Mouse (Mus musculus) gastrocnemius, postnatal 4 days (tissue): ENCODE measurements at regions not wholly inside any gene's neighbourhood (a gene's known extent, or its start where the extent isn't known, plus 50 kb on each side); places are given as distances from the start of the nearest gene placed in this dataset.
A peak's percentile ranks its signal among the peaks of the same experiment; 100 is the strongest.

Source experiments
- DNase-seq, 2 experiments: peaks; one replicate each; pipeline ENCODE4 v3.0.0; 2021 to 2022; ENCODE audit warnings: low spot score in 2 of 2, mixed read lengths in 2 of 2

DNA sequence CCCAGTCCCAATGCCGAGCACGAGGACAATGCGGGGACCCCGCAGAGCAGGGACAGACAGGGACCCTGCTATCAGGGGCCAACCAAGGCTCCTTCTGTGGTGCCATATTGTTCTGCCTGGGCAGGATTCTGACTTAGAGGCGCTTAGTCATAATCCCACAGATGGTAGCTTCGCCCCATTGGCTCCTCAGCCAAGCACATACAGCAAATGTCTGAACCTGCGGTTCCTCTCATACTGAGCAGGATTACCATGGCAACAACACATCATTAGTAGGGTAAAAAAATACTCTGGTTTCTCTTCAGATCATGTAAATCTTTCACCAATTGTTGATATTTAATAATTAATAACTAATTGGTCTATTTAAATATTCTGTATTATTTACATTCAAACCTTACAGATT, 2140.3 kb upstream of the Cdh20 start:
- DNase-seq = peak; percentile 91 to 94

DNA sequence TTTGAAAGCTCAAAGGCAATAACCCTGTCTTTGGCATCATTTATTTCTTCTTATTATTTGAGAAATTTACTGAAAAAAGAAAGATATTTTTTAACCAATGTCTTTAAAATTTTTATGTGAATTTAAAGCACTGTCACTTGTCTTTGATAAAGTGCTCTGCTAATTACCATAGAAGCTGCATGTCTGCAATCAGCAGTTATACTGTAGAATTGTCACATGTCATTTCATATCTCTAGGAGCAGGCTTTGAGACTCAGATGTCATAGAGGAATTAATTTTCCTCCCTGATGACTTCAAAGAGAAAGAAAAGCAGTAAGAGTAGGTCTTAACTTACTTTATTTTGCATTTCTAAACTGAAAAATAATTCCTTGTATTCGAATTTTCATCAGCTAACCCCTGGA, 2123.9 kb upstream of the Cdh20 start:
- DNase-seq = no peak

DNA sequence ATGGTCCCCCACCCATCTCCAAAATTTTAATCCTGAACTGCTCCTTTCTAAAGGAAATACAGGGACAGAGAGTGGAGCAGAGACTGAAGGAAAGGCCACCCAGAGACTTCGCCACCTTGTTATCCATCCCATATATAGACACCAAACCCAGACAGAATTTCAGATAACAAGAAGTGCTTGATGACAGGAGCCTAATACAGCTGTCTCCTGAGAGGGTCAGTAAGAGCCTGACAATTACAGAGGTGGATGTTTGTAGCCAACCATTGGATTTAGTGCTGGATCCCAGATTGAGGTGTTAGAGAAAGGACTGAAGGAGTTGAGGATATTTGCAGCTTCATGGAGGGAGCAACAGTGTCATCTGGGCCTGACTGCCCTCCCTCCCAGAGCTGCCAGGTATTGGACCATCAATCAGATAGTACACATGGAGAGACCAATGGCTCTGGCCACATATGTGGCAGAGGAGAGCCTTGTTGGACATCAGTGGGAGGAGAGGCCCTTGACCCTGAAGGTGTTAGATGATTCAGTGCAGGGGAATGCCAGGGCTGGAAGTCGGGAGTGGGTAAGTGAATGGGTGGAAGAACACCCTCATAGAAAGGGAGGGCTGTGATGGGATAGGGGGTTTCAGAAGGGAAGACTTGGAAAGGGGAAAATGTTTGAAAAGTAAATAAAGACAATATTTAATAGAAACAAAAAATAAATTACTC, 2080.8 kb upstream of the Cdh20 start:
- DNase-seq = no peak

DNA sequence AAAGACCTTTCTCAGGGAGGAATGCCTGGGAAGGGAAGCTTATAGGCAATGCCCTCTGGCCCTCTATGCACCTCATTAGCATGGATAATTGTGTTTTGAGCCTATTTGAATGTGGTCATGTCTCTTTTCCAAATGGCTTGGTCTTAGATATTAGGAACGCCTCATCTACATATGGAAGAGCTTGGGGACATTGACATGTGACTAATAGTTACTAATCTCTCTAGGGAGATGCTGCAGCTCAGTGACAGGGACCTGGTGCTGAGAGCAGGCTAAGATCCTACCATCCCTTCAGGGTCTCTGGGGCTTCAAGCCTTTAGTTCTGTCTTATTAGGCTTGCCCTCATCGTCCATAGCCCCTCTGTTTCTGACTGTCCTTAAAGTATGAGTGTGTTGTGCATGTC, 2051.9 kb upstream of the Cdh20 start:
- no peak for DNase-seq

DNA sequence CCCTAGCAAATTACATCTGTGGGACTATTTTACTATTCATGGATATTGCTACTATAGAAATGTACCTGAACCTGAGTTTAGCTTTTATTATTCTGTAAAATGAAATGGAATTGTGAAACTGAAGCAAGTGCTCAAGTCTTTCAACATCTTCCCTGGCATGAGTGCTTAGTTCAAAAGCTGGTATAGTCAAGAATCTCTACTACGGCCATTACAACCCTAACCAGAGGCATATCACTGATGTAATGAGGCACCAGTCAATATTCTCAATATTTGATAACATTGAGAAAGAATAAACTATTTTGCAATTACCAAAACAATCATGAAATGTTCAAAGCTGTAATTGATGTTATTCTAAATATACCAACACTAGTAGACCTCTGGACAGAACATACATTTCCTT, 2034.3 kb upstream of the Cdh20 start:
- no peak for DNase-seq

DNA sequence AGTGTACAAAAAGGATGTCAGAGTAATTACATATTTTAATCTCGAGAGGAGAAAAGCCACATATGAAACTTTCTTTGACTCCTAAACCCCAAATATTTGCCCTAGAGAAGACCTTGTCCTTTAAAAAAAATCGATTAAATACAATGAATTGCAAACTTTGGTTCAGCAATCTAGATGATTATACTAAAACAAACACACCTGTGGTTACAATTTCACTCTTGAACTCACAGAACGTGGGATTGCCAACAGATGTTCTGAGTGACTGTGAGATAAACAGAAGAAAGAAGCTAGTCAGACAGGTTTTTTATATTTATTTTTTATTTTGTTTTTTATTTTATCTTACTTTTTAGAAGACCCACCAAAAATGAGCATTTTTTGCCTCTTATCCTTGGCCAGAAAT, 2032.9 kb upstream of the Cdh20 start:
- no peak for DNase-seq

DNA sequence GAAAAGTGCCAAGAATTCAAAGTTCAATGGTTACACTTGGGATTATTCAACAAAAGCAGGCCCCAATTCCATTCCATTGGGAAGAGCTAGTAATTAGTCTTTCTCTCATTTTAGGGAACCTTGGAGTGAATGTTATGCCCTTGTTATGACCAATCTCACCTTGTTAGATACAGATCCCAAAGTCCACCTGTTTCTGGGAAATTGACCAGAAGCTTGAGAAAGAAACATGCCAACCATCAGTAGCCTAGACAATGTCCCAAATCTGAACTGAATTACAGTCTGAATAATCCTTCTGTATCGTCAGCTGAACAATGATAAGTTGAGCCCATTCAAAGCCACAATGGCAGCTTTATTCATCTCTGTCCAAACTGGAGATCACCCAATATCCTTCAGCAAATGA, 2010.4 kb upstream of the Cdh20 start:
- DNase-seq = no peak
